Mouse (Mus musculus): Measurements from ENCODE around the gene D430042O09Rik. TPM values are rescaled to one million over a fixed set of nuclear protein-coding genes. Genes with fewer than 3 reads are reported as not detected.

Gene D430042O09Rik
- polyA plus RNA-seq, 1 experiment from 2014 or later, result 1.5 TPM

- 53% methylated on average over 5 of the region's 5 CpGs for WGBS (ENCODE audit: insufficient replicate concordance)
- no peak overlapping the region for H3K4me3 ChIP-seq (replicated peaks)
- DNase-seq (no peak), ATAC-seq (ENCODE audit: low read depth) (no peak)
- H3K4me2 ChIP-seq, result no peak overlapping the region
- H3K36me3 ChIP-seq, result no peaks in the 10 kb centered on the region
- H3K27me3 ChIP-seq, result no peaks in the 10 kb centered on the region
- H3K27ac ChIP-seq, result no peak overlapping the region
- H3K9ac ChIP-seq, result no peak overlapping the region
- no peaks in the 10 kb centered on the region for H3K4me1 ChIP-seq (replicated peaks)
- H3K9me3 ChIP-seq (replicated peaks), result no peaks in the 10 kb centered on the region
These were observed 213.1 kb downstream of the D430042O09Rik start for GRCm38 (mm10) chr7:125920801-125921200.

GRCm38 (mm10) chr7:125924044-125924443 is 216.4 kb downstream of the D430042O09Rik start:
- Histone ChIP-seq H3K4me2 (no peak overlapping the region), H3K36me3 (no peaks in the 10 kb centered on the region), H3K4me1 (replicated peaks) (no peaks in the 10 kb centered on the region), H3K4me3 (replicated peaks) (no peak overlapping the region), H3K9ac (no peak overlapping the region), H3K27me3 (no peaks in the 10 kb centered on the region), H3K27ac (no peak overlapping the region), H3K9me3 (replicated peaks) (no peaks in the 10 kb centered on the region)
- DNase-seq (no peak), ATAC-seq (ENCODE audit: low read depth) (no peak)
- 54% methylated on average over 5 of the region's 5 CpGs for WGBS (ENCODE audit: insufficient replicate concordance)

Other genes starting within 250 kb of the D430042O09Rik start
- gene Nsmce1, start 216.3 kb upstream of the D430042O09Rik start, polyA plus RNA-seq (2015; fragmentation: Nextera tagmentation; extraction: Ambion mirVana), result 97.4 and 102 TPM in 2 replicates
- gene Il4ra, start 155.8 kb upstream of the D430042O09Rik start, polyA plus RNA-seq (2015; fragmentation: Nextera tagmentation; extraction: Ambion mirVana), result 2.9 and 3.1 TPM in 2 replicates
- 0.95 and 1.1 TPM in 2 replicates for gene Il21r, start 104.5 kb upstream of the D430042O09Rik start, polyA plus RNA-seq (2015; fragmentation: Nextera tagmentation; extraction: Ambion mirVana)
- gene Gtf3c1, start 108 bp upstream of the D430042O09Rik start, polyA plus RNA-seq (2015; fragmentation: Nextera tagmentation; extraction: Ambion mirVana), result 7.1 and 9.0 TPM in 2 replicates

Data from liver, embryonic 13.5 days (tissue).